Mouse (Mus musculus): ENCODE data around the gene Odf3b. TPM values are rescaled to one million over a fixed set of nuclear protein-coding genes. Genes with fewer than 3 reads are reported as not detected.

Gene Odf3b
- total RNA-seq, 1 experiment from 2014 or later, result not detected

GRCm38 (mm10) chr15:89351302-89351701 lies 27.8 kb downstream of the Odf3b start:
- ATAC-seq (replicated peaks; ENCODE audit: insufficient number of reproducible peaks, low FRiP score, low TSS enrichment, poor library complexity, severe bottlenecking), result no peak

DNA sequence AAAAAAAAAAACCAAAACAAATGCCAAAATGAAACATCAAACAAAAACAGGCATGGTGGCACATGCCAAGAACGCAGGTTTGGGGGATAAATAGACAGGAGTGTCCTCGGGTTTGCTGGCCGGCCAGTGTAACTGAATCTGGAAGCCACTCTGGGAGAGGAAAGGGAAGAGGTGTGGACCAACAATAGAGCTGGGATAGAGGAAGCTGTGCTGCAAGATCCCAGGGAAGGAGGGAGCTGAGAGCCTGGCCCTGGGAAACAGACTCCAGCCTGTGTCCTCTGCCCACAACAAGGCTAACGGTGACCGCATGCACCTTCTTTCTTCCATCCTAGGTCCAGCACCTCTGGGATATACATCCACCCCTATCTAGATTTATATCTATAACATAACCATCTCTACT lies 28.6 kb downstream of the Odf3b start:
- ATAC-seq (replicated peaks; ENCODE audit: insufficient number of reproducible peaks, low FRiP score, low TSS enrichment, poor library complexity, severe bottlenecking), result no peak

GRCm38 (mm10) chr15:89343325-89343724 lies 35.8 kb downstream of the Odf3b start:
- no peak for ATAC-seq (replicated peaks; ENCODE audit: insufficient number of reproducible peaks, low FRiP score, low TSS enrichment, poor library complexity, severe bottlenecking)

DNA sequence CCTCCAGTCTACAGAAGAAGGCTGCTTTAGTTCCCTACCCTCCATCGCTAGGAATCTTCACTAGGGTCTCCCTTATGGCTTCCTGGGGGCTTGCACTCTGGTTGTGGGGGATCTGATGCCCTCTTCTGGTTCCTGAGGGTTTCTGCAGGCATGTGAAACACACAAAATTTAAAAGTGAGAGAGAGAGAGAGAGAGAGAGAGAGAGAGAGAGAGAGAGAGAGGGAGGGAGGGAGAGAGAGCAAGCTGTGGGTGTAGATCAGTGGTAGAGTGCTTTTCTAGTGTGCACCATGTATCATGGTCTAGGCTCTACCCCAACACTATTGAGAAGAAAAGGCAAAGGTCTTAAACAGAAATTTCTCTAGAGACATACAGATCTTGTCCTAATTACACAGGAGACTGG lies 37.4 kb downstream of the Odf3b start:
- no peak for ATAC-seq (replicated peaks; ENCODE audit: insufficient number of reproducible peaks, low FRiP score, low TSS enrichment, poor library complexity, severe bottlenecking)

DNA sequence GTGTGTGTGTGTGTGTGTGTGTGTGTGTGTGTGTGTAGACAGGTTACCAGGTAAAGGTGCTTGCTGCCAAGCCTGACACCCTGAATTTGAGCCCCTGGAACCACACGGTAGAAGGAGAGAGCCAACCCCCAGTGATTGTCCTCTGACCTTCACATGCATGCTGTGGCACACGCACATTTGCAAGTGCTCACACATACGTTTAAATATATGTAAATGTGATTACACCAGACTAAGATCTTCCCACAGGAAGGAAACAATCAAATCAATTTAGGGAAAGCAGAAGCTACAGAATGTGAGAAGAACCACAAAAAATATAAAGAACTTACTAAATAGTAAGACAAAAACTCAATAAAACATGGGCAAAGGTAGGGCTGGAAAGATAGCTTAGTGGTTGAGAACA lies 38.9 kb downstream of the Odf3b start:
- no peak for ATAC-seq (replicated peaks; ENCODE audit: insufficient number of reproducible peaks, low FRiP score, low TSS enrichment, poor library complexity, severe bottlenecking)

GRCm38 (mm10) chr15:89339696-89340095 lies 39.4 kb downstream of the Odf3b start:
- no peak for ATAC-seq (replicated peaks; ENCODE audit: insufficient number of reproducible peaks, low FRiP score, low TSS enrichment, poor library complexity, severe bottlenecking)

DNA sequence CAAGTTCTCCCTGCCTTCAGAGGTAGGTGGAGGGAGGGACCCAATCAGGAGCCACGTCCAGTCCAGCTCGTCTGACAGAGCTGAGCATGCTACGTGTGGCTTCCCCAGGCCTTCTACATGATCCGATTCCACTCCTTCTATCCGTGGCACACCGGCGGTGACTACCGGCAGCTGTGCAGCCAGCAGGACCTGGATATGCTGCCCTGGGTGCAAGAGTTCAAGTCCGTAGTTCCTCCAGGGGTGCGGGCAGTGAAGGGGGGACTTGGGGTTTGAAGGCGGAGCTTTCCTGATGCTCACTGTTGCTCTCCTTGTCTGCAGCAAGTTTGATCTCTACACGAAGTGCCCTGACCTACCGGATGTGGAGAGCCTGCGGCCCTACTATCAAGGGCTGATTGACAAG lies 42.7 kb downstream of the Odf3b start:
- ATAC-seq (replicated peaks; ENCODE audit: insufficient number of reproducible peaks, low FRiP score, low TSS enrichment, poor library complexity, severe bottlenecking), result no peak

DNA sequence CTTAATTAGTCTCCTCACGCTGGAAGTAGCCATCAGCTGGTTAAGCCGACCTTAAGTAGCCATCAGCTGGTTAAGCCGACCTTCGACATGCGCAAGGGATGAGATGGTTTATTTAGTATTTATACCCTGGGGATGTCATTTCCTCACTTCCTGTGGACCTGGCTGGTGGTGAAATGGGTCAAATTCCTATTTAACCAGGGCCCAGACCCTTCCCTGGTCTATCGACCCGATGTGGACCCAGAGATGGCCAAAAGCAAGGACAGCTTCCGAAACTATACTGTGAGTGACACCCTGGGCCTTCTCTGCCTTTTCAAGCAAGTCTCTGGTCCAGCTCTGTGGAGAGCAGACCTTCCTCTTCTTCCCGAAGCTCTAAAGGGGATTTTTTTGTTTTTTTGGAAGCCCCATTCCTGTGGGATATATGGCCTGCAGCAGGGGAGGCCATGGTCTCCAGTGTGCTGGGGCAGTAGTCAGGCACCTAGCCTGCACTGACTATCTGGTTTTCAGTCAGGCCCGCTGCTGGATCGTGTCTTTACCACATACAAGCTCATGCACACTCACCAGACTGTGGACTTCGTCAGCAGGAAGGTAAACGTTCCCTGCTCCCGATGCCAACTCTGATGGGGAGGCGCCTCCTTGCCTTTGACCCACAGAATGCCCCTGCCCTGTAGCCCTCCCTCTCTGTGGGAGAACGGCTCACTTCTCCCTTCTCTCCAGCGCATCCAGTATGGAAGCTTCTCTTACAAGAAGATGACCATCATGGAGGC lies 44.1 kb downstream of the Odf3b start:
- ATAC-seq (replicated peaks; ENCODE audit: insufficient number of reproducible peaks, low FRiP score, low TSS enrichment, poor library complexity, severe bottlenecking), result no peak

- no peak for ATAC-seq (replicated peaks; ENCODE audit: insufficient number of reproducible peaks, low FRiP score, low TSS enrichment, poor library complexity, severe bottlenecking)
Measured at GRCm38 (mm10) chr15:89334271-89334670, 44.8 kb downstream of the Odf3b start, which contains the start of gene Miox. Gene Miox, plus strand, starts transcription at chr15:89334398.

Other genes with a start within 250 kb of the Odf3b start
- 0.39 to 5.8 TPM (median 3.7 TPM) in 3 replicates for gene Mapk12, start 238.6 kb downstream of the Odf3b start, total RNA-seq (2017)
- gene Mapk11, start 229.7 kb downstream of the Odf3b start, total RNA-seq (2017), result 4.5 to 6.6 TPM (median 4.6 TPM) in 3 replicates
- gene Plxnb2, start 198.5 kb downstream of the Odf3b start, total RNA-seq (2017), result 145 to 153 TPM (median 153 TPM) in 3 replicates
- 2.1 to 3.1 TPM (median 2.7 TPM) in 3 replicates for gene Dennd6b, start 182.8 kb downstream of the Odf3b start, total RNA-seq (2017)
- gene Ppp6r2, start 167.7 kb downstream of the Odf3b start, total RNA-seq (2017), result 16.8 to 32.5 TPM (median 19.4 TPM) in 3 replicates
- gene Sbf1, start 64.0 kb downstream of the Odf3b start, total RNA-seq (2017), result 86.3 to 141 TPM (median 130 TPM) in 3 replicates
- not detected in 3 replicates for gene Adm2, start 56.6 kb downstream of the Odf3b start, total RNA-seq (2017)
- gene Miox, start 44.9 kb downstream of the Odf3b start, total RNA-seq (2017), result not detected in 3 replicates
- gene Lmf2, start 23.6 kb downstream of the Odf3b start, total RNA-seq (2017), result 9.0 to 27.2 TPM (median 20.9 TPM) in 3 replicates
- gene Ncaph2, start 23.6 kb downstream of the Odf3b start, total RNA-seq (2017), result 71.4 to 99.9 TPM (median 80.6 TPM) in 3 replicates
- 5.4 to 9.4 TPM (median 6.3 TPM) in 3 replicates for gene Sco2, start 5.4 kb downstream of the Odf3b start, total RNA-seq (2017)
- gene Tymp, start 2.2 kb downstream of the Odf3b start, total RNA-seq (2017), result 0.57 TPM in 1 of 3 replicates, not detected in the others
- gene Klhdc7b, start 5.6 kb upstream of the Odf3b start, total RNA-seq (2017), result not detected in 3 replicates
- not detected in 3 replicates for gene Syce3, start 31.2 kb upstream of the Odf3b start, total RNA-seq (2017)
- gene Cpt1b, start 46.6 kb upstream of the Odf3b start, total RNA-seq (2017), result 0.75 to 8.6 TPM (median 1.8 TPM) in 3 replicates
- 9.7 to 24.4 TPM (median 15.7 TPM) in 3 replicates for gene C730034F03Rik, start 50.3 kb upstream of the Odf3b start, total RNA-seq (2017)
- gene Gm44502, start 50.4 kb upstream of the Odf3b start, total RNA-seq (2017), result 0.76 to 1.2 TPM in 2 of 3 replicates, not detected in the other
- 95.3 to 120 TPM (median 95.5 TPM) in 3 replicates for gene Chkb, start 50.6 kb upstream of the Odf3b start, total RNA-seq (2017)
- gene Mapk8ip2, start 74.6 kb upstream of the Odf3b start, total RNA-seq (2017), result not detected in 3 replicates
- 11.2 to 12.6 TPM (median 11.7 TPM) in 3 replicates for gene Arsa, start 98.1 kb upstream of the Odf3b start, total RNA-seq (2017)
- not detected in 3 replicates for gene Shank3, start 120.3 kb upstream of the Odf3b start, total RNA-seq (2017)
- 0.85 TPM in 1 of 3 replicates, not detected in the others for gene Acr, start 189.0 kb upstream of the Odf3b start, total RNA-seq (2017)
- 0.87 to 1.2 TPM in 2 of 3 replicates, not detected in the other for gene Rabl2, start 212.6 kb upstream of the Odf3b start, total RNA-seq (2017)

All from monocyte, adult 5-6 weeks (primary cell).